Mouse (Mus musculus): ENCODE measurements at regions not wholly inside any gene's neighbourhood (a gene's known extent, or its start where the extent isn't known, plus 50 kb on each side); places are given as distances from the start of the nearest gene placed in this dataset.

GRCm38 (mm10) chr1:81746013-81746412, 486.9 kb upstream of the Gm9747 start:
- no peak for DNase-seq (ENCODE audit: low spot score)

GRCm38 (mm10) chr1:81747025-81747424, 485.9 kb upstream of the Gm9747 start:
- DNase-seq (ENCODE audit: low spot score) = no peak

- DNase-seq (ENCODE audit: low spot score) = no peak
These were observed 478.8 kb upstream of the Gm9747 start for GRCm38 (mm10) chr1:81754067-81754466.

- DNase-seq (ENCODE audit: low spot score) = no peak
These were observed 477.6 kb upstream of the Gm9747 start for GRCm38 (mm10) chr1:81755281-81755680.

- DNase-seq (ENCODE audit: low spot score) = no peak
These were observed 477.2 kb upstream of the Gm9747 start for GRCm38 (mm10) chr1:81755694-81756093.

GRCm38 (mm10) chr1:81759919-81760318, 473.0 kb upstream of the Gm9747 start:
- no peak for DNase-seq (ENCODE audit: low spot score)

- no peak for DNase-seq (ENCODE audit: low spot score)
These were observed 461.2 kb upstream of the Gm9747 start for GRCm38 (mm10) chr1:81771704-81772103.

GRCm38 (mm10) chr1:81780583-81780982, 452.3 kb upstream of the Gm9747 start:
- no peak for DNase-seq (ENCODE audit: low spot score)

GRCm38 (mm10) chr1:81784305-81784704, 448.6 kb upstream of the Gm9747 start:
- DNase-seq (ENCODE audit: low spot score) = no peak

- no peak for DNase-seq (ENCODE audit: low spot score)
These were observed 438.1 kb upstream of the Gm9747 start for GRCm38 (mm10) chr1:81794771-81795170.

GRCm38 (mm10) chr1:81795399-81795798, 437.5 kb upstream of the Gm9747 start:
- DNase-seq (ENCODE audit: low spot score) = no peak

GRCm38 (mm10) chr1:81811591-81811990, 421.3 kb upstream of the Gm9747 start:
- DNase-seq (ENCODE audit: low spot score) = no peak

- no peak for DNase-seq (ENCODE audit: low spot score)
These were observed 414.0 kb upstream of the Gm9747 start for GRCm38 (mm10) chr1:81818884-81819283.

- no peak for DNase-seq (ENCODE audit: low spot score)
These were observed 390.9 kb upstream of the Gm9747 start for GRCm38 (mm10) chr1:81841966-81842365.

GRCm38 (mm10) chr1:81850462-81851144, 382.3 kb upstream of the Gm9747 start:
- peak; percentile 7 for DNase-seq (ENCODE audit: low spot score)

GRCm38 (mm10) chr1:81859464-81859863, 373.4 kb upstream of the Gm9747 start:
- DNase-seq (ENCODE audit: low spot score) = no peak

GRCm38 (mm10) chr1:81864571-81864970, 368.3 kb upstream of the Gm9747 start:
- no peak for DNase-seq (ENCODE audit: low spot score)

GRCm38 (mm10) chr1:81886940-81887531, 345.9 kb upstream of the Gm9747 start:
- DNase-seq (ENCODE audit: low spot score) = no peak

GRCm38 (mm10) chr1:81897241-81897640, 335.7 kb upstream of the Gm9747 start:
- DNase-seq (ENCODE audit: low spot score) = no peak

GRCm38 (mm10) chr1:81900843-81901242, 332.1 kb upstream of the Gm9747 start:
- DNase-seq (ENCODE audit: low spot score) = no peak

GRCm38 (mm10) chr1:81904056-81904455, 328.9 kb upstream of the Gm9747 start:
- no peak for DNase-seq (ENCODE audit: low spot score)

- DNase-seq (ENCODE audit: low spot score) = no peak
These were observed 320.3 kb upstream of the Gm9747 start for GRCm38 (mm10) chr1:81912607-81913006.

GRCm38 (mm10) chr1:81913561-81913964, 319.3 kb upstream of the Gm9747 start:
- DNase-seq (ENCODE audit: low spot score) = no peak

- no peak for DNase-seq (ENCODE audit: low spot score)
These were observed 316.1 kb upstream of the Gm9747 start for GRCm38 (mm10) chr1:81916840-81917239.

All from MN1 (cell line).